Mouse (Mus musculus): Measurements from ENCODE around the gene Oaz2. TPM values are rescaled to one million over a fixed set of nuclear protein-coding genes. Genes with fewer than 3 reads are reported as not detected.
"Not testable (repeated sequence)": the region's sequence is repeated elsewhere in the genome, so short reads cannot be mapped to it uniquely, and the experiment has no call there.

Oaz2 gene
- polyA plus RNA-seq, 1 experiment from 2014 or later = 204 TPM

- H3K4me1 ChIP-seq = peaks cover 29% of the 10 kb centered on the region
- no peaks in the 10 kb centered on the region for H3K36me3 ChIP-seq (replicated peaks)
- no peak overlapping the region for H3K4me3 ChIP-seq
- no peaks in the 10 kb centered on the region for H3K9me3 ChIP-seq
- no peak overlapping the region for H3K27ac ChIP-seq
- 57% methylated on average over 5 of the region's 5 CpGs for WGBS
- no peak for DNase-seq (ENCODE audit: extremely low spot score, low spot score)
- H3K27me3 ChIP-seq (ENCODE audit: poor library complexity, severe bottlenecking) = peaks cover 31% of the 10 kb centered on the region
Observed at GRCm38 (mm10) chr9:65639065-65639464, 28.7 kb upstream of the Oaz2 start.

GRCm38 (mm10) chr9:65640838-65641410 is 26.9 kb upstream of the Oaz2 start:
- Histone ChIP-seq H3K27ac (peak overlapping the region; percentile 17; the same call in 1 of the 2 replicates), H3K9me3 (no peaks in the 10 kb centered on the region), H3K4me3 (no peak overlapping the region), H3K4me1 (peaks cover 29% of the 10 kb centered on the region), H3K27me3 (ENCODE audit: poor library complexity, severe bottlenecking) (peaks cover 23% of the 10 kb centered on the region), H3K36me3 (replicated peaks) (no peaks in the 10 kb centered on the region)
- DNase-seq (ENCODE audit: extremely low spot score, low spot score) = no peak
- 3% methylated on average over 5 of the region's 5 CpGs for WGBS

GRCm38 (mm10) chr9:65641446-65642052 is 26.3 kb upstream of the Oaz2 start:
- peaks cover 29% of the 10 kb centered on the region for H3K4me1 ChIP-seq
- no peaks in the 10 kb centered on the region for H3K36me3 ChIP-seq (replicated peaks)
- peak overlapping the region; percentile 60 for H3K27ac ChIP-seq
- no peaks in the 10 kb centered on the region for H3K9me3 ChIP-seq
- WGBS = 9% methylated on average over 12 of the region's 12 CpGs
- no peak overlapping the region for H3K4me3 ChIP-seq
- no peak for DNase-seq (ENCODE audit: extremely low spot score, low spot score)
- peaks cover 19% of the 10 kb centered on the region for H3K27me3 ChIP-seq (ENCODE audit: poor library complexity, severe bottlenecking)

- Histone ChIP-seq H3K9me3 (no peaks in the 10 kb centered on the region), H3K4me3 (no peak overlapping the region), H3K27ac (no peak overlapping the region), H3K27me3 (ENCODE audit: poor library complexity, severe bottlenecking) (peaks cover 16% of the 10 kb centered on the region; the same call in 1 of the 2 replicates), H3K4me1 (peaks cover 26% of the 10 kb centered on the region), H3K36me3 (replicated peaks) (no peaks in the 10 kb centered on the region)
- DNase-seq (ENCODE audit: extremely low spot score, low spot score) = no peak
Observed at GRCm38 (mm10) chr9:65642546-65642945, 25.3 kb upstream of the Oaz2 start.

- H3K27me3 ChIP-seq (ENCODE audit: poor library complexity, severe bottlenecking) = peaks cover 9% of the 10 kb centered on the region; the same call in 1 of the 2 replicates
- no peaks in the 10 kb centered on the region for H3K9me3 ChIP-seq
- no peak overlapping the region for H3K4me3 ChIP-seq
- H3K36me3 ChIP-seq (replicated peaks) = no peaks in the 10 kb centered on the region
- WGBS = 91% methylated on average over 4 of the region's 4 CpGs
- peaks cover 24% of the 10 kb centered on the region for H3K4me1 ChIP-seq
- no peak overlapping the region for H3K27ac ChIP-seq
- no peak for DNase-seq (ENCODE audit: extremely low spot score, low spot score)
Observed at GRCm38 (mm10) chr9:65644960-65645359, 22.8 kb upstream of the Oaz2 start.

- WGBS = 61% methylated on average over 3 of the region's 3 CpGs
- Histone ChIP-seq H3K4me1 (peaks cover 16% of the 10 kb centered on the region), H3K4me3 (no peak overlapping the region), H3K27ac (no peak overlapping the region), H3K9me3 (no peaks in the 10 kb centered on the region), H3K27me3 (ENCODE audit: poor library complexity, severe bottlenecking) (0 out of 2 replicates have a peak, but pooled peaks cover 4% of the 10 kb centered on the region), H3K36me3 (replicated peaks) (no peaks in the 10 kb centered on the region)
- DNase-seq (ENCODE audit: extremely low spot score, low spot score) = no peak
Observed at GRCm38 (mm10) chr9:65645984-65646383, 21.8 kb upstream of the Oaz2 start.

GRCm38 (mm10) chr9:65646782-65647181 is 21.0 kb upstream of the Oaz2 start:
- no peak for DNase-seq (ENCODE audit: extremely low spot score, low spot score)
- 89% methylated on average over 2 of the region's 2 CpGs for whole genome bisulfite sequencing
- 0 out of 2 replicates have a peak, but pooled peaks cover 3% of the 10 kb centered on the region for H3K27me3 ChIP-seq (ENCODE audit: poor library complexity, severe bottlenecking)
- no peaks in the 10 kb centered on the region for H3K9me3 ChIP-seq
- H3K4me1 ChIP-seq = peaks cover 8% of the 10 kb centered on the region
- no peaks in the 10 kb centered on the region for H3K36me3 ChIP-seq (replicated peaks)
- H3K4me3 ChIP-seq = no peak overlapping the region
- no peak overlapping the region for H3K27ac ChIP-seq

- Histone ChIP-seq H3K4me1 (no peaks in the 10 kb centered on the region), H3K9me3 (no peaks in the 10 kb centered on the region), H3K4me3 (no peak overlapping the region), H3K36me3 (replicated peaks) (no peaks in the 10 kb centered on the region), H3K27ac (no peak overlapping the region), H3K27me3 (ENCODE audit: poor library complexity, severe bottlenecking) (no peaks in the 10 kb centered on the region)
- no peak for DNase-seq (ENCODE audit: extremely low spot score, low spot score)
- WGBS = 93% methylated on average over 13 of the region's 13 CpGs
Observed at GRCm38 (mm10) chr9:65648730-65649129, 19.1 kb upstream of the Oaz2 start.

- Histone ChIP-seq H3K9me3 (no peaks in the 10 kb centered on the region), H3K27ac (no peak overlapping the region), H3K4me3 (no peak overlapping the region), H3K36me3 (replicated peaks) (no peaks in the 10 kb centered on the region), H3K27me3 (ENCODE audit: poor library complexity, severe bottlenecking) (no peaks in the 10 kb centered on the region), H3K4me1 (no peaks in the 10 kb centered on the region)
- WGBS = 79% methylated on average over 1 of the region's 1 CpGs
- no peak for DNase-seq (ENCODE audit: extremely low spot score, low spot score)
Observed at GRCm38 (mm10) chr9:65649997-65650396, 17.8 kb upstream of the Oaz2 start.

- not testable (repeated sequence) for H3K4me3 ChIP-seq; H3K27me3 ChIP-seq (ENCODE audit: poor library complexity, severe bottlenecking); H3K4me1 ChIP-seq; H3K9me3 ChIP-seq; H3K36me3 ChIP-seq (replicated peaks); H3K27ac ChIP-seq; DNase-seq (ENCODE audit: extremely low spot score, low spot score)
- 86% methylated on average over 1 of the region's 1 CpGs for WGBS
Observed at GRCm38 (mm10) chr9:65651957-65652356, 15.8 kb upstream of the Oaz2 start.

GRCm38 (mm10) chr9:65653741-65654140 is 14.1 kb upstream of the Oaz2 start:
- Histone ChIP-seq H3K27ac (no peak overlapping the region), H3K9me3 (no peaks in the 10 kb centered on the region), H3K4me3 (no peak overlapping the region), H3K27me3 (ENCODE audit: poor library complexity, severe bottlenecking) (no peaks in the 10 kb centered on the region), H3K36me3 (replicated peaks) (no peaks in the 10 kb centered on the region), H3K4me1 (no peaks in the 10 kb centered on the region)
- DNase-seq (ENCODE audit: extremely low spot score, low spot score) = no peak
- 94% methylated on average over 4 of the region's 4 CpGs for WGBS

- WGBS = 92% methylated on average over 3 of the region's 3 CpGs
- H3K27ac ChIP-seq = no peak overlapping the region
- no peaks in the 10 kb centered on the region for H3K9me3 ChIP-seq
- no peaks in the 10 kb centered on the region for H3K27me3 ChIP-seq (ENCODE audit: poor library complexity, severe bottlenecking)
- DNase-seq (ENCODE audit: extremely low spot score, low spot score) = no peak
- H3K4me3 ChIP-seq = no peak overlapping the region
- no peaks in the 10 kb centered on the region for H3K36me3 ChIP-seq (replicated peaks)
- no peaks in the 10 kb centered on the region for H3K4me1 ChIP-seq
Observed at GRCm38 (mm10) chr9:65654700-65655237, 13.0 kb upstream of the Oaz2 start.

- Histone ChIP-seq H3K9me3 (no peaks in the 10 kb centered on the region), H3K4me3 (no peak overlapping the region), H3K4me1 (no peaks in the 10 kb centered on the region), H3K27ac (no peak overlapping the region), H3K27me3 (ENCODE audit: poor library complexity, severe bottlenecking) (no peaks in the 10 kb centered on the region), H3K36me3 (replicated peaks) (no peaks in the 10 kb centered on the region)
- 89% methylated on average over 8 of the region's 8 CpGs for WGBS
- DNase-seq (ENCODE audit: extremely low spot score, low spot score) = no peak
Observed at GRCm38 (mm10) chr9:65655540-65655939, 12.3 kb upstream of the Oaz2 start.

All from forebrain, embryonic 10.5 days (tissue).